Mouse (Mus musculus) heart, embryonic 14.5 days (tissue): ENCODE measurements around the gene Helz. TPM values are rescaled to one million over a fixed set of nuclear protein-coding genes. Genes with fewer than 3 reads are reported as not detected.

Source experiments
- ATAC-seq: fragments of 200-750 bp; cut with Nextera tagmentation; 2 replicates; pipeline ENCODE4 v1.8.0; 2017; ENCODE audit warnings: low read depth, moderate TSS enrichment; ENCODE audit not compliant: insufficient number of reproducible peaks, insufficient read depth, low FRiP score
- H3K27ac ChIP-seq, 2 experiments: fragments of 200-500 bp in 1 of 2; fragments of 300-500 bp in 1 of 2; sonication (generic) in 1 of 2; replicated peaks in 1 of 2; 2 replicates each; pipeline ENCODE4 v1.5.1; 2012 to 2014; ENCODE audit warnings: low read depth in 2 of 2, low read length in 2 of 2, control low read depth in 1 of 2, mild to moderate bottlenecking in 1 of 2, mixed read lengths in 1 of 2; ENCODE audit not compliant: control insufficient read depth in 1 of 2, insufficient read depth in 1 of 2
- H3K27me3 ChIP-seq: fragments of 300-500 bp; sonication (generic); 2 replicates; pipeline ENCODE4 v1.6.1; 2014; ENCODE audit warnings: mild to moderate bottlenecking, low read length, control low read depth; ENCODE audit not compliant: control insufficient read depth, insufficient read depth
- H3K36me3 ChIP-seq: fragments of 300-500 bp; sonication (generic); 2 replicates; pipeline ENCODE4 v1.6.1; 2014; ENCODE audit warnings: mild to moderate bottlenecking, control low read depth, low read length, mixed read lengths; ENCODE audit not compliant: control insufficient read depth, insufficient read depth
- H3K4me1 ChIP-seq, 2 experiments: fragments of 200-500 bp in 1 of 2; fragments of 300-500 bp in 1 of 2; sonication (generic) in 1 of 2; 2 replicates each; pipeline ENCODE4 v1.6.1; 2012 to 2014; ENCODE audit warnings: low read length in 2 of 2, control low read depth in 1 of 2, mixed read lengths in 1 of 2; ENCODE audit not compliant: control insufficient read depth in 2 of 2, insufficient read depth in 2 of 2
- H3K4me2 ChIP-seq: fragments of 300-500 bp; sonication (generic); 2 replicates; pipeline ENCODE4 v1.6.1; 2014; ENCODE audit warnings: mild to moderate bottlenecking, low read length
- H3K4me3 ChIP-seq, 2 experiments: fragments of 200-500 bp in 1 of 2; fragments of 300-500 bp in 1 of 2; sonication (generic) in 1 of 2; 2 replicates each; pipeline ENCODE4 v1.5.1; 2012 to 2014; ENCODE audit warnings: low read length in 2 of 2, mild to moderate bottlenecking in 2 of 2, control low read depth in 1 of 2, low read depth in 1 of 2, moderate library complexity in 1 of 2; ENCODE audit not compliant: control insufficient read depth in 1 of 2, insufficient read depth in 1 of 2
- H3K9ac ChIP-seq: fragments of 300-500 bp; sonication (generic); 2 replicates; pipeline ENCODE4 v1.6.1; 2014; ENCODE audit warnings: mild to moderate bottlenecking, low read length
- H3K9me3 ChIP-seq: fragments of 300-500 bp; sonication (generic); 2 replicates; pipeline ENCODE4 v1.6.1; 2016; ENCODE audit warnings: low read length, control low read depth; ENCODE audit not compliant: control insufficient read depth
- WGBS: fragments of 180-500 bp; shearing (Covaris S2); extraction: QIAGEN DNeasy Blood & Tissue Kit; methylation state at CpG from one replicate; pipeline ENCODE4 v1.1.7; 2014; 5-methylcytosine and 5-hydroxymethylcytosine counted together
- microRNA-seq: library from miRNA; unstranded; fragments of <30 nt; microRNA quantifications from one replicate; pipeline ENCODE4, GENCODE M21; 2016
- polyA plus RNA-seq: library from polyadenylated mRNA; unstranded; fragments of >200 nt; fragmentation: Nextera tagmentation; extraction: Ambion mirVana; gene quantifications from 2 replicates; pipeline ENCODE4 v1.2.1, GENCODE M21; 2014

The Helz gene
- polyA plus RNA-seq, 1 experiment from 2014 or later = 17.5 TPM

DNA sequence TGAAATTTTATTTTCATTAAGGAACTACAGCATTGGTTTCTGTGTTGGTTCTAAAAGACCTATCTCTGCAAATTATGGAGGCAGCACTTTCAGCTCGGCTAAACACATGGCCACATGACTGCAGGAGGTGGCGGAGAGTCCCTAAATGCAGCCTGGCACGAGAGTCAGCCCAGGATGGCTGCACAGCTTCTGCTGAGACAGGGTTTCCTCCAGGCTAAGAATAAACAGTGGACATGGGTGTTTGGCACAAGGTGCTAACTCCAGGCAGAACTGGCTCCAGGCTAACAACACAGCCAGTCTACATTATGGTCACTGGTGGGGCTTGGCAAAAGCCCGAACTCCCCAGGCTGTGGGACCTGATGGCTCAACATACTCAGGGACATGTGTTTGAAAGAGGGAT is 183.2 kb downstream of the Helz start:
- Histone ChIP-seq H3K4me3 (no peak overlapping the region), H3K27me3 (no peaks in the 10 kb centered on the region), H3K9ac (no peak overlapping the region), H3K4me2 (no peak overlapping the region), H3K9me3 (no peaks in the 10 kb centered on the region), H3K27ac (no peak overlapping the region), H3K4me1 (no peaks in the 10 kb centered on the region), H3K36me3 (no peaks in the 10 kb centered on the region)
- 72% methylated on average over 4 of the region's 4 CpGs for WGBS
- ATAC-seq = no peak

DNA sequence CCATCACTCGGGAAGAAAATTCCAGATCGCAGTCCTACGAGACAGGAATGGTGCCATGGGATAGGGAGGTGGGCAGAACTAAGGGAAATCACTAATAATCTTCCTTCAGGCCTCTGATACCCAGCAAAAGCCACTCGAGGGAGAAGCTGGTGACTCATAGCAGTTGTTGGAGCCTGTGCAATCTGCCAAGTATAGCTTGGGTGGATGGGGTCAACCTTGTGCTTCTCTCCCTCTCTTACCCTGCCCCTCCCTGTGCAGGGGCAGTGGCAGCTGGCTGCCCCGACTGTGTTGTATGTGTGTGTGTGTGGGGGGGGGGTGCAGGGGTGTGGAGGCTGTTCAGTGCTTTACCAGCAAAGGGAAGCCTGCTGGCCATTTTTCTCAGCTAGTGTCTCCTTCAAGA is 183.8 kb downstream of the Helz start:
- H3K9me3 ChIP-seq = no peaks in the 10 kb centered on the region
- no peak overlapping the region for H3K9ac ChIP-seq
- no peaks in the 10 kb centered on the region for H3K4me1 ChIP-seq
- H3K4me3 ChIP-seq = no peak overlapping the region
- H3K27ac ChIP-seq = no peak overlapping the region
- no peak overlapping the region for H3K4me2 ChIP-seq
- WGBS = 53% methylated on average over 5 of the region's 5 CpGs
- no peaks in the 10 kb centered on the region for H3K36me3 ChIP-seq
- H3K27me3 ChIP-seq = no peaks in the 10 kb centered on the region
- ATAC-seq = no peak

GRCm38 (mm10) chr11:107734133-107734532 is 186.4 kb downstream of the Helz start:
- Histone ChIP-seq H3K9ac (no peak overlapping the region), H3K36me3 (no peaks in the 10 kb centered on the region), H3K4me1 (no peaks in the 10 kb centered on the region), H3K9me3 (no peaks in the 10 kb centered on the region), H3K27me3 (no peaks in the 10 kb centered on the region), H3K27ac (no peak overlapping the region), H3K4me3 (no peak overlapping the region), H3K4me2 (no peak overlapping the region)
- ATAC-seq = no peak
- WGBS = 60% methylated on average over 7 of the region's 7 CpGs

DNA sequence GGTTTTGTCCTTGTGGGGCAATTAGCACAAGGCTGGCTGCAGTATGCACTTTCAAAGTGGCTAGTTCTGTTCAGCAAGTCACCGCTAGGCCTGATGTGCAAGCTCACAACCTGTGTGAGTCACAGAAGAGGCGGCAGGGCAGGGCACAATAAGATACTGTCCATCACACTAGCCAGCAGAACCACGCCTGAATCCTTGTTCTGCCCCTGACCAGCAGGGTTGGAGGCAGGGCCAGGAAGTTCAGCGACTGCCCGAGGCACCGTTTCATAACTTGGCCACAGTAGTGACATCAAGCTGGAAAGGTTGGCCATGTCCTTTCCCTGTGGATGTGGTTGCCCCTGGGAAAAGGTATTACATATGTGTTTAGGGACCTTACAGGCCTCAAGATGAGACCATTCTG is 190.2 kb downstream of the Helz start:
- Histone ChIP-seq H3K36me3 (no peaks in the 10 kb centered on the region), H3K27ac (no peak overlapping the region), H3K4me3 (no peak overlapping the region), H3K4me2 (no peak overlapping the region), H3K9me3 (no peaks in the 10 kb centered on the region), H3K9ac (no peak overlapping the region), H3K27me3 (no peaks in the 10 kb centered on the region), H3K4me1 (no peaks in the 10 kb centered on the region)
- ATAC-seq = no peak
- WGBS = 73% methylated on average over 6 of the region's 6 CpGs

DNA sequence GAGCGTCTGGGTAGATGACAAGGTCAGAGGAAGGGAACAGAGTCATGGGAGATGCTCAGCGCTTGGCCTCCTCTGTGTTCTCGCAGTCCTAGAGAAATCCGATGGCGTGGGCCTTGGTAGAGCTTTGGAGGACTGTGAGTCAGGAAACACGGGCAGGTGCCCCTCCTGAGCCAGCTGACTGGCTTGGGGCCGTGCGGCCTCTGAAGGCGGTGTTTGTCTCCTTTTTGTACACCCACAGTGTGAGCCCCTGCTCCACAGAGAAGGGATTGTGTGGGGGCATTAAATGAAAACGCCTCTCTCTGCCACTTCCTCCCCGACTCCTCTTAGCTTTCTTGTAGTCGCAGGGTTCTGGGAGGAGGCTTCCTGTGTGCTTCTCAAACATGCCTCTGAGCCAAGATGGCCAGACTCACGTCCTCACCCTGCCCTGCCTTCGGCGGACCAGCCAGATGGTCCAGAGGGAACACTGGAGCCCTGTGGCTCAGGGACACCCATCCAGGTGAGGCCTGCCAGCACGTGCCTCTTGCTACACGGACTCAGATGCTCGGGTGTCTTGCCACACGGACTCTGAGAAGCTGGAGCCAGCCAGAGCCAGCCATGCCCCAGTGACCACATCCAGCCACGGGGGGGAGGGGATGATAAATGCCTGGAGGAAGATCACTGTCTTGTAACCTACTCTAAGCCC is 190.8 kb downstream of the Helz start:
- WGBS = 80% methylated on average over 20 of the region's 20 CpGs
- Histone ChIP-seq H3K27ac (no peak overlapping the region), H3K9me3 (no peaks in the 10 kb centered on the region), H3K27me3 (no peaks in the 10 kb centered on the region), H3K9ac (no peak overlapping the region), H3K4me3 (no peak overlapping the region), H3K4me2 (no peak overlapping the region), H3K4me1 (no peaks in the 10 kb centered on the region), H3K36me3 (no peaks in the 10 kb centered on the region)
- no peak for ATAC-seq

- Histone ChIP-seq H3K9me3 (no peaks in the 10 kb centered on the region), H3K4me1 (no peaks in the 10 kb centered on the region), H3K4me2 (no peak overlapping the region), H3K4me3 (no peak overlapping the region), H3K9ac (no peak overlapping the region), H3K36me3 (no peaks in the 10 kb centered on the region), H3K27me3 (no peaks in the 10 kb centered on the region), H3K27ac (no peak overlapping the region)
- ATAC-seq = no peak
- 49% methylated on average over 3 of the region's 3 CpGs for WGBS
These were observed 195.4 kb downstream of the Helz start for GRCm38 (mm10) chr11:107743100-107743499.

Small RNAs within 50 kb of the gene (microRNA-seq; reads per million reads assigned to microRNA genes)
- not detected for gene Mir6932

Other genes starting within 250 kb of the Helz start
- gene Pitpnc1, start 77.2 kb upstream of the Helz start, polyA plus RNA-seq = 16.0 and 16.8 TPM in 2 replicates
- 143 and 147 TPM in 2 replicates for gene Psmd12, start 68.4 kb upstream of the Helz start, polyA plus RNA-seq
- 0.32 TPM in 1 of 2 replicates, not detected in the other for gene Cacng1, start 168.6 kb downstream of the Helz start, polyA plus RNA-seq
- gene Cacng4, start 246.6 kb downstream of the Helz start, polyA plus RNA-seq = 0.54 and 0.71 TPM in 2 replicates